8 mouse cellular contexts compared by ENCODE assay signal in the genomic region with DNA sequence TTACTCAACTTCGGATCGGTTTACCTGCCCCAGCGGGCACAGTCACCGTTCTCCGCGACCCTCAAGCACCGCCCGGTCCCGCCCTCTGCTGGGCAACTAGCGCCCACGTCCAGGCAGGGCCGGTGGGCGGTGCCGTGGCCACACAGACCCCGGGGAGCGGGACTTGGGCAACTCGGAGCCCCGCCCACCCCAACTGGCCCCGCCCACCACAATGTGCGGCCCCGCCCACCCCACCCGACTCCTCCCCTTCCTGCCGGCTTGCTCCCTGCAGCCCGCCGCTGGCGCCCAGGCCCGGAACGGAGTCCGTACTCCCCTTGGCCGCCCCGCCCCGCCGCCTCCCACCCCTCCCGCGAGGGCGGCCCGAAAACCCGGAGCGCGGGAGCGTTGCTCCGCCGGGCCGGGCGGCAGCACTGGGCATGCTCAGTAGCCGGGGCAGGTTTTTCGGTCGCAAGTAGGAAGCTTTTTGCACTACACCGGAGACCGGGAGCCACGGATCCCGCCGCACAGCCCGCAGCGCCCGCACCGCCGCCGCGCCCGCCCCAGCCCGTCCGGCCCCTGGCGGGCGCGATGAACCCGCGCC.
A peak's percentile ranks its signal among the peaks of the same experiment; 100 is the strongest.
DNase-seq lines count a peak whose midpoint lies in the region; ATAC-seq and TF ChIP-seq lines count a peak whose summit lies in the region.

No protein-coding gene starts in this region.

- intact Hi-C loops in heart, adult 2 months (cut with DNase I) = loop anchor here (2.0 to 5.0 kb wide), 3 partner anchors 146 to 376 kb away; a partner anchor contains a TSS

- peak overlapping the region; percentile 66 for H3K4me2 ChIP-seq in embryonic facial prominence, embryonic 13.5 days
- H3K4me2 ChIP-seq in limb, embryonic 12.5 days = peak overlapping the region; percentile 64
- peak overlapping the region; percentile 91 for H3K4me2 ChIP-seq in midbrain, embryonic 15.5 days

- H3K9ac ChIP-seq in embryonic facial prominence, embryonic 13.5 days = peak overlapping the region; percentile 93
- H3K9ac ChIP-seq in heart, adult 2 months (ENCODE audit: low read depth, low read length) = peak overlapping the region; percentile 92
- H3K9ac ChIP-seq in limb, embryonic 12.5 days (replicated peaks) = peak overlapping the region; percentile 95
- peak overlapping the region; percentile 57 for H3K9ac ChIP-seq in midbrain, embryonic 15.5 days

- peak; percentile 94 for ATAC-seq in embryonic facial prominence, embryonic 13.5 days (ENCODE audit: insufficient number of reproducible peaks, insufficient read depth, low FRiP score, low TSS enrichment, low read depth)
- ATAC-seq in limb, embryonic 12.5 days (ENCODE audit: insufficient number of reproducible peaks, insufficient read depth, low FRiP score, low TSS enrichment, low read depth) = peak; percentile 94
- peak; percentile 93 for ATAC-seq in midbrain, embryonic 15.5 days (replicated peaks)

- no peak for TF ChIP-seq POLR2A in heart, adult 2 months (IDR thresholded peaks at IDR 0.05; ENCODE audit: insufficient read depth, low read depth, low read length)

- WGBS in embryonic facial prominence, embryonic 13.5 days = under 1% methylated on average over 63 of the region's 68 CpGs
- 1% methylated on average over 59 of the region's 68 CpGs for WGBS in heart, adult 2 months
- WGBS in limb, embryonic 12.5 days = 1% methylated on average over 57 of the region's 68 CpGs
- WGBS in midbrain, embryonic 15.5 days = under 1% methylated on average over 55 of the region's 68 CpGs

- peak; percentile 19 for DNase-seq in 3T3-L1 (ENCODE audit: low read depth, low spot score)
- peak; percentile 85 to 86 for DNase-seq in adrenal gland, postnatal 4 days (ENCODE audit: low spot score in 2 of 2)
- DNase-seq in heart, adult 2 months = peak; percentile 96 to 97
- peak; percentile 92 to 94 for DNase-seq in kidney, adult 8-10 months
- peak; percentile 91 for DNase-seq in spleen, adult 18-20 months

- peak overlapping the region; percentile 92 for H3K4me3 ChIP-seq in embryonic facial prominence, embryonic 13.5 days
- peak overlapping the region; percentile 67 for H3K4me3 ChIP-seq in heart, adult 2 months
- peak overlapping the region; percentile 92 for H3K4me3 ChIP-seq in limb, embryonic 12.5 days (replicated peaks)
- H3K4me3 ChIP-seq in midbrain, embryonic 15.5 days = peak overlapping the region; percentile 64

- H3K27ac ChIP-seq in embryonic facial prominence, embryonic 13.5 days = peak overlapping the region; percentile 91
- peak overlapping the region; percentile 82 for H3K27ac ChIP-seq in heart, adult 2 months
- peak overlapping the region; percentile 95 for H3K27ac ChIP-seq in limb, embryonic 12.5 days
- H3K27ac ChIP-seq in midbrain, embryonic 15.5 days = peak overlapping the region; percentile 58

- H3K4me1 ChIP-seq in embryonic facial prominence, embryonic 13.5 days = peaks cover 12% of the 10 kb centered on the region
- peaks cover 6% of the 10 kb centered on the region for H3K4me1 ChIP-seq in heart, adult 2 months (ENCODE audit: control insufficient read depth, insufficient read depth, low read length)
- H3K4me1 ChIP-seq in limb, embryonic 12.5 days (replicated peaks) = peaks cover 11% of the 10 kb centered on the region
- H3K4me1 ChIP-seq in midbrain, embryonic 15.5 days = peaks cover 17% of the 10 kb centered on the region

- peaks cover 5% of the 10 kb centered on the region for H3K9me3 ChIP-seq in embryonic facial prominence, embryonic 13.5 days
- H3K9me3 ChIP-seq in limb, embryonic 12.5 days = peaks cover 7% of the 10 kb centered on the region
- peaks cover 2% of the 10 kb centered on the region; the same call in 1 of the 2 replicates for H3K9me3 ChIP-seq in midbrain, embryonic 15.5 days

- peak; percentile 77 for TF ChIP-seq CTCF in heart, adult 2 months (IDR thresholded peaks at IDR 0.05)

- H3K27me3 ChIP-seq in embryonic facial prominence, embryonic 13.5 days = peaks cover 34% of the 10 kb centered on the region
- H3K27me3 ChIP-seq in heart, adult 2 months (ENCODE audit: control insufficient read depth, insufficient read depth, low read length) = no peaks in the 10 kb centered on the region
- peaks cover 25% of the 10 kb centered on the region for H3K27me3 ChIP-seq in limb, embryonic 12.5 days
- peaks cover 27% of the 10 kb centered on the region for H3K27me3 ChIP-seq in midbrain, embryonic 15.5 days (replicated peaks)

- H3K79me2 ChIP-seq in heart, adult 2 months (replicated peaks; ENCODE audit: control insufficient read depth, insufficient read depth, low read length) = peaks cover 4% of the 10 kb centered on the region

- peaks cover 4% of the 10 kb centered on the region; the same call in 1 of the 2 replicates for H3K36me3 ChIP-seq in embryonic facial prominence, embryonic 13.5 days
- peaks cover 9% of the 10 kb centered on the region; the same call in 1 of the 2 replicates for H3K36me3 ChIP-seq in heart, adult 2 months (ENCODE audit: control insufficient read depth, insufficient read depth, low read length)
- no peaks in the 10 kb centered on the region for H3K36me3 ChIP-seq in limb, embryonic 12.5 days
- no peaks in the 10 kb centered on the region for H3K36me3 ChIP-seq in midbrain, embryonic 15.5 days (replicated peaks)

- 0 out of 2 replicates have a peak, but pooled peaks have one; percentile 5 for TF ChIP-seq EP300 in heart, adult 2 months (IDR thresholded peaks at IDR 0.05; ENCODE audit: insufficient read depth, low read depth, low read length)

Comparison
In these comparisons a context has a peak if more than half of its experiments do, and no peak if none do; other contexts are left out.
1. Peak in every context shown above with its lines: DNase-seq, ATAC-seq, H3K4me3 ChIP-seq and H3K27ac ChIP-seq.
2. DNase-seq: peak in every context shown above with its lines; median percentile 96 in heart, adult 2 months; 93 in kidney, adult 8-10 months; 91 in spleen, adult 18-20 months; 86 in adrenal gland, postnatal 4 days; 19 in 3T3-L1.